ENCODE assay signal across 8 mouse cellular contexts in genomic region chr17:25796211-25796771, GRCm38 (mm10). TPM values are rescaled to one million over a fixed set of nuclear protein-coding genes. Genes with fewer than 3 reads are reported as not detected.
DNase-seq lines count a peak whose midpoint lies in the region; ATAC-seq and TF ChIP-seq lines count a peak whose summit lies in the region.

No protein-coding gene starts in this region.

- no peak overlapping the region for H3K27ac ChIP-seq in bone marrow macrophage, adult 2 months (ENCODE audit: insufficient read depth, low read depth, low read length)
- no peak overlapping the region for H3K27ac ChIP-seq in heart, embryonic 12.5 days (ENCODE audit: poor library complexity, severe bottlenecking)
- H3K27ac ChIP-seq in neural tube, embryonic 12.5 days, result peak overlapping the region; percentile 47

- peak overlapping the region; percentile 98 for H3K4me2 ChIP-seq in heart, embryonic 12.5 days
- peak overlapping the region; percentile 95 for H3K4me2 ChIP-seq in neural tube, embryonic 12.5 days (replicated peaks)

- no peaks in the 10 kb centered on the region for H3K36me3 ChIP-seq in heart, embryonic 12.5 days
- no peaks in the 10 kb centered on the region for H3K36me3 ChIP-seq in neural tube, embryonic 12.5 days

- H3K9me3 ChIP-seq in heart, embryonic 12.5 days (replicated peaks), result no peaks in the 10 kb centered on the region
- H3K9me3 ChIP-seq in neural tube, embryonic 12.5 days, result no peaks in the 10 kb centered on the region

- 0 out of 2 replicates have a peak, but pooled peaks cover under 1% of the 10 kb centered on the region for H3K27me3 ChIP-seq in heart, embryonic 12.5 days (replicated peaks)
- no peaks in the 10 kb centered on the region for H3K27me3 ChIP-seq in neural tube, embryonic 12.5 days (replicated peaks)

- intact Hi-C loops in left cerebral cortex, postnatal 4 days (cut with DNase I), result loop anchor here (5.0 kb wide), 1 partner anchor 319 kb away; no protein-coding TSS in a partner anchor

- peak; percentile 41 for DNase-seq in left cerebral cortex, postnatal 4 days
- DNase-seq in left cerebral cortex, adult 9 months (ENCODE audit: low spot score in 2 of 2), result no peak
- peak; percentile 35 to 51 for DNase-seq in kidney, postnatal 4 days
- DNase-seq in frontal cortex, postnatal 36 days (ENCODE audit: low spot score in 2 of 2), result no peak
- no peak for DNase-seq in layer of hippocampus, postnatal 36 days

- TF ChIP-seq POLR2A in bone marrow macrophage, adult 2 months (IDR thresholded peaks at IDR 0.05; ENCODE audit: borderline replicate concordance, low read depth, low read length), result no peak

- ATAC-seq in heart, embryonic 12.5 days (ENCODE audit: insufficient number of reproducible peaks, low FRiP score), result peak; percentile 7; the same call in 1 of the 2 replicates
- ATAC-seq in neural tube, embryonic 12.5 days (ENCODE audit: low FRiP score, low read depth), result 0 out of 2 replicates have a peak, but pooled peaks have one; percentile 5

- no peak for TF ChIP-seq CTCF in bone marrow macrophage, adult 2 months (IDR thresholded peaks at IDR 0.05; ENCODE audit: low read depth, low read length)

- WGBS in heart, embryonic 12.5 days, result 2% methylated on average over 37 of the region's 37 CpGs
- under 1% methylated on average over 37 of the region's 37 CpGs for WGBS in neural tube, embryonic 12.5 days

- H3K4me3 ChIP-seq in bone marrow macrophage, adult 2 months (ENCODE audit: insufficient read depth, low read length), result peak overlapping the region; percentile 89
- peak overlapping the region; percentile 79 for H3K4me3 ChIP-seq in heart, embryonic 12.5 days
- peak overlapping the region; percentile 80 for H3K4me3 ChIP-seq in neural tube, embryonic 12.5 days

- H3K9ac ChIP-seq in heart, embryonic 12.5 days, result peak overlapping the region; percentile 78
- peak overlapping the region; percentile 72 for H3K9ac ChIP-seq in neural tube, embryonic 12.5 days

- peaks cover 17% of the 10 kb centered on the region for H3K4me1 ChIP-seq in bone marrow macrophage, adult 2 months (ENCODE audit: control insufficient read depth, insufficient read depth, low read length)
- peaks cover 45% of the 10 kb centered on the region for H3K4me1 ChIP-seq in heart, embryonic 12.5 days (replicated peaks)
- H3K4me1 ChIP-seq in neural tube, embryonic 12.5 days, result peaks cover 52% of the 10 kb centered on the region

RNA-seq across cellular contexts. Expression of gene Metrn, which starts 0.6 kb away (rescaled TPM):
- 10 to 100 TPM; 45.8 to 56.7 TPM for total RNA-seq in left cerebral cortex, postnatal 4 days (2021)
- polyA plus RNA-seq in bone marrow macrophage, adult 2 months (2012; ENCODE audit: insufficient read depth, insufficient read length, missing spikeins), result 13.1 and 14.6 TPM in 2 replicates
- 28.9 and 30.9 TPM in 2 replicates for polyA plus RNA-seq in heart, embryonic 12.5 days (2016; fragmentation: Nextera tagmentation; extraction: Ambion mirVana)
- polyA plus RNA-seq in neural tube, embryonic 12.5 days (2016; fragmentation: Nextera tagmentation; extraction: Ambion mirVana), result 80.7 and 92.0 TPM in 2 replicates
- total RNA-seq in layer of hippocampus, postnatal 36 days (2021), result 10 to 100 TPM; 73.2 to 85.6 TPM

RNA-seq across cellular contexts. Expression of gene AC134908.4, which starts 0.8 kb away (rescaled TPM):
- not detected for total RNA-seq in left cerebral cortex, postnatal 4 days (2021)
- polyA plus RNA-seq in bone marrow macrophage, adult 2 months (2012; ENCODE audit: insufficient read depth, insufficient read length, missing spikeins), result not detected in 2 replicates
- polyA plus RNA-seq in heart, embryonic 12.5 days (2016; fragmentation: Nextera tagmentation; extraction: Ambion mirVana), result 0.32 and 0.61 TPM in 2 replicates
- 1.0 and 1.9 TPM in 2 replicates for polyA plus RNA-seq in neural tube, embryonic 12.5 days (2016; fragmentation: Nextera tagmentation; extraction: Ambion mirVana)
- total RNA-seq in layer of hippocampus, postnatal 36 days (2021), result under 1 TPM in 1 of 2 experiments, not detected in 1; 0.81 TPM

RNA-seq across cellular contexts. Expression of gene Fam173a, which starts 3.6 kb away (rescaled TPM):
- 10 to 100 TPM; 50.6 to 61.1 TPM for total RNA-seq in left cerebral cortex, postnatal 4 days (2021)
- polyA plus RNA-seq in bone marrow macrophage, adult 2 months (2012; ENCODE audit: insufficient read depth, insufficient read length, missing spikeins), result 64.5 and 70.6 TPM in 2 replicates
- 67.3 and 68.2 TPM in 2 replicates for polyA plus RNA-seq in heart, embryonic 12.5 days (2016; fragmentation: Nextera tagmentation; extraction: Ambion mirVana)
- polyA plus RNA-seq in neural tube, embryonic 12.5 days (2016; fragmentation: Nextera tagmentation; extraction: Ambion mirVana), result 75.3 and 84.6 TPM in 2 replicates
- total RNA-seq in layer of hippocampus, postnatal 36 days (2021), result 10 to 100 TPM; 80.7 to 93.1 TPM

RNA-seq across cellular contexts. Expression of gene Ccdc78, which starts 9.9 kb away (rescaled TPM):
- total RNA-seq in left cerebral cortex, postnatal 4 days (2021), result not detected
- polyA plus RNA-seq in bone marrow macrophage, adult 2 months (2012; ENCODE audit: insufficient read depth, insufficient read length, missing spikeins), result not detected in 2 replicates
- 0.37 and 0.41 TPM in 2 replicates for polyA plus RNA-seq in heart, embryonic 12.5 days (2016; fragmentation: Nextera tagmentation; extraction: Ambion mirVana)
- polyA plus RNA-seq in neural tube, embryonic 12.5 days (2016; fragmentation: Nextera tagmentation; extraction: Ambion mirVana), result 0.33 and 0.57 TPM in 2 replicates
- under 1 TPM; 0.20 to 0.25 TPM for total RNA-seq in layer of hippocampus, postnatal 36 days (2021)

RNA-seq across cellular contexts. Expression of gene Haghl, which starts 10.8 kb away (rescaled TPM):
- total RNA-seq in left cerebral cortex, postnatal 4 days (2021), result 10 to 100 TPM; 82.0 to 98.4 TPM
- polyA plus RNA-seq in bone marrow macrophage, adult 2 months (2012; ENCODE audit: insufficient read depth, insufficient read length, missing spikeins), result 30.4 and 31.0 TPM in 2 replicates
- polyA plus RNA-seq in heart, embryonic 12.5 days (2016; fragmentation: Nextera tagmentation; extraction: Ambion mirVana), result 50.5 and 53.2 TPM in 2 replicates
- 102 and 103 TPM in 2 replicates for polyA plus RNA-seq in neural tube, embryonic 12.5 days (2016; fragmentation: Nextera tagmentation; extraction: Ambion mirVana)
- total RNA-seq in layer of hippocampus, postnatal 36 days (2021), result 100 to 1,000 TPM in 1 of 2 experiments, 10 to 100 TPM in 1; 98.1 to 107 TPM

Comparison
In these comparisons a context has a peak if more than half of its experiments do, and no peak if none do; other contexts are left out.
1. DNase-seq: peak in left cerebral cortex, postnatal 4 days (single experiment) and kidney, postnatal 4 days (2 of 2); none in left cerebral cortex, adult 9 months (0 of 2), frontal cortex, postnatal 36 days (0 of 2) and layer of hippocampus, postnatal 36 days (0 of 2).
2. Peak in every context shown above with its lines, with median percentiles within 50 percentile points of each other: H3K4me3 ChIP-seq.